Mouse (Mus musculus): ENCODE results near the gene Rnf213. TPM values are rescaled to one million over a fixed set of nuclear protein-coding genes. Genes with fewer than 3 reads are reported as not detected.

Gene Rnf213
- polyA plus RNA-seq (2015; fragmentation: Nextera tagmentation; extraction: Ambion mirVana): 3.1 and 3.2 TPM in 2 replicates

DNA sequence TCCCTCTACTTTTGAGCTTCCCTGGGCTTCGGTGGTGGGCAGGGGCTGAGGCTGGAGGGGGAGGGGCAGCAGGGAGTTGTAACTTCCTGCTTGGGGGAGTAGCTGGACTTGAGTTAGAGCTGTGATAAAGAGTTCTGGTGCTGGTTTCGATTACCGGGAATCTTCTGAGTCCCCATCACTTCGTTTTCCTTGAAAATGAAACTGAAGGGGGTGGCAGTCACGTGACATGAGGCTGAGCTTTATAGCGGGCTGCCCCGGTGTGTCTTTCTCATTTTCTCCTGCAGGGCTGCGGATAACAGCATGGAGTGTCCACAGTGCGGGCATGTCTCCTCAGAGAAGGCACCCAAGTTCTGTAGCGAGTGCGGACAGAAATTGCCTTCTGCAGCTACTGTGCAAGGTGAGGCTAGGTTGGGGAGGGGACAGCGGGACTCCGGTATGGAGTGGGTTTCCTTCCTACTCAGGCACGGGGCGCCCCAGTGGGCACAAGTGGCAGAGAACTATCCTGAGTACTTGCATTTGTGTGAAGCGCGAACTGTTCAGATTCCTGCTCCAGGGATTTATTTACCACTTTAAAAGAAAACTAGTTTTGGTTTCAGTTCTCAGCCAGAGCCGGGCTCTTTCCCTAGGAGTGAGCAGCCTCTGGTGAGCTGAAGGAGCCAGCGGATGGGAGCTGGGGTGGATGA lies at the start of gene Rnf213:
Gene Rnf213, plus strand, starts transcription at position 301 of the 683 bp plus-strand sequence.
- ATAC-seq (ENCODE audit: low read depth): peak; percentile 67
- no peaks in the 10 kb centered on the region for H3K9me3 ChIP-seq (replicated peaks)
- H3K27me3 ChIP-seq: peaks cover 30% of the 10 kb centered on the region
- peak within 1 kb of the TSS; percentile 80 for H3K27ac ChIP-seq
- peak within 1 kb of the TSS; percentile 95 for H3K4me2 ChIP-seq
- peak; percentile 63 for DNase-seq
- peaks cover 63% of the 10 kb centered on the region for H3K4me1 ChIP-seq (replicated peaks)
- peak within 1 kb of the TSS; percentile 81 for H3K4me3 ChIP-seq (replicated peaks)
- peak within 1 kb of the TSS; percentile 82 for H3K9ac ChIP-seq
- 1% methylated on average over 19 of the region's 19 CpGs for WGBS (ENCODE audit: insufficient replicate concordance)
- peaks cover 6% of the 10 kb centered on the region for H3K36me3 ChIP-seq

DNA sequence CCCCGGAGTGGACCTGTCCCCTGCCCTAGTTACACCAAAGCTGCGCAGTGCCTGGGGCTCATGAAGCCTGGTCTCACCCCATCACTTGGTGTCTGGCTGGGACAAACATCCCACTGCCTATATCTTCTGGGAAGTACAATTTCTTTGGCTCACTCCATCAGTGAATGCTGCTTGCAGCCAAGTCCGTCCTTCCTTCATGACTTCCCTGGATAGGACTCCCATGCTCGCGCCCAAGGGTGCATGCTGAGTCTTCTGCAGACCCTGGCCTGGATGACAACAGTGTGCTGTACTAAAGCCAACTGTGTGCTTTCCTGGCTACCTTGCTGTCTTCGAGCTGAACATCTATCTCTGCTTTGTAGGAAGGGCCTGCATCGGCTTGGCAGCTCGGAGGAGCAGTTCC lies 48.7 kb upstream of the Rnf213 start:
- Histone ChIP-seq H3K4me2 (no peak overlapping the region), H3K4me1 (replicated peaks) (peaks cover 9% of the 10 kb centered on the region; the same call in 1 of the 2 replicates), H3K9ac (no peak overlapping the region), H3K27ac (no peak overlapping the region), H3K27me3 (no peaks in the 10 kb centered on the region), H3K36me3 (peaks cover 6% of the 10 kb centered on the region; the same call in 1 of the 2 replicates), H3K9me3 (replicated peaks) (no peaks in the 10 kb centered on the region), H3K4me3 (replicated peaks) (no peak overlapping the region)
- ATAC-seq (ENCODE audit: low read depth) (no peak), DNase-seq (no peak)
- 77% methylated on average over 8 of the region's 8 CpGs for WGBS (ENCODE audit: insufficient replicate concordance)

DNA sequence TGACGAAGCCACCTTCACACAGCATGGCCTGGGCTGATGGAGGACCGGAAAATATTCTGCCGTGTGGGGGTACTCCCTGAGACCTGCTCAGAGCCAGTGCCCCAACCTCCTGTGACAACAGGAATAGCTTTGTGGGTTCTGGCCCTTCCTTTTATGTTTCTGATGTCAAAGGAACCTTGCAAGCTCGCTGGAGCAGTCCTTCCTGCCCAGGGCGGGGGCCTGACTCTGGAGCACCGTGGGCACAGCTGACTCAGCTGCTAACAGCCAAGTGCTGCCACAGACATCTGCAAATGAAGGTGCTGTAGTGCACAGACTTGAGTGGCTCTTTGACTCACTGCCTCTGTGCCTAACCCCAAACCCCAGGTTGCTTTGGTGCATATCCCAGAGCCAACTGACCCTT lies 48.0 kb upstream of the Rnf213 start:
- no peaks in the 10 kb centered on the region for H3K9me3 ChIP-seq (replicated peaks)
- no peak overlapping the region for H3K27ac ChIP-seq
- H3K4me2 ChIP-seq: no peak overlapping the region
- DNase-seq (no peak), ATAC-seq (ENCODE audit: low read depth) (no peak)
- peaks cover 9% of the 10 kb centered on the region; the same call in 1 of the 2 replicates for H3K4me1 ChIP-seq (replicated peaks)
- H3K9ac ChIP-seq: no peak overlapping the region
- peaks cover 6% of the 10 kb centered on the region; the same call in 1 of the 2 replicates for H3K36me3 ChIP-seq
- H3K4me3 ChIP-seq (replicated peaks): no peak overlapping the region
- H3K27me3 ChIP-seq: no peaks in the 10 kb centered on the region
- 45% methylated on average over 6 of the region's 6 CpGs for WGBS (ENCODE audit: insufficient replicate concordance)

DNA sequence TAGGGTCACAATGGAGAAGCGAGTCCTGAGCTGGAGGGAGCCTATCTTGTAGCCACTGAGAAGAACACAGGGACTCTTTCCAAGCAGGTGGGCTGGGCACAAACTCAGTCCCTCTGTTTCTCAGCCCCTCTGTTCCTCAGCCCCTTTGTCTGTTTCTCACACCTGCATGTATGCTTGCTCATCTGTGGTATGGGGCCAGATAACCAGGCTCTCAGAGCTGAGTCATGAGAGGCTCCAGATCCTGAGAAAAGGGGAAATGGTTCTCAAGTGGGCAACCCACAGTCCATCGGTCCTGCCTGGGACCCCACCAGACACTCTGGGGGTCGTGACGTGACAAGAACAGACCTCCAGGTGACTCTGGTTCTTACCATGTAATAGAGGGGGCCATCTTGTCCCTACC lies 45.8 kb upstream of the Rnf213 start:
- Histone ChIP-seq H3K4me3 (replicated peaks) (no peak overlapping the region), H3K9me3 (replicated peaks) (no peaks in the 10 kb centered on the region), H3K36me3 (peaks cover 6% of the 10 kb centered on the region; the same call in 1 of the 2 replicates), H3K27ac (no peak overlapping the region), H3K4me1 (replicated peaks) (peaks cover 9% of the 10 kb centered on the region; the same call in 1 of the 2 replicates), H3K4me2 (no peak overlapping the region), H3K27me3 (no peaks in the 10 kb centered on the region), H3K9ac (no peak overlapping the region)
- 32% methylated on average over 4 of the region's 4 CpGs for WGBS (ENCODE audit: insufficient replicate concordance)
- no peak for DNase-seq
- ATAC-seq (ENCODE audit: low read depth): no peak

DNA sequence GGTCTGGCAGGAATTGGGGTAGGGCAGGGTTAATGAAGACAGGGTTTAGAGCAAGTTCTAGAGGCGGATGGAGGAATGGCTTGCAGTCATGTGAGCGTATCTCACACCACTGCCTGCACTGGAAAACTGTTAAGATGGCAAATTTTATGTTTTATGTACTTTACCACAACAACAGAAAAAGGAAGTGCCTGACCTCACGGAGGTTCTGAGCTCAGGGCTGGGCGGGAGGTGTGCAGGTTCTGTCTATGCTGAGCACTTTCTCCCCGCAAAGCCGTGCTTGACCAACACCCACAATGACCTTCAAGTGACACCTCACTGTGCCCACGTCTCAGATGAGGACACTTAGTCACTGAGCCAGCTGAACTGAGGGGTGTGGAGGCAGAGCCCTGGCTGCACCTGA lies 40.8 kb upstream of the Rnf213 start:
- no peak overlapping the region for H3K27ac ChIP-seq
- H3K4me1 ChIP-seq (replicated peaks): peaks cover 32% of the 10 kb centered on the region
- no peaks in the 10 kb centered on the region for H3K36me3 ChIP-seq
- H3K9ac ChIP-seq: no peak overlapping the region
- H3K27me3 ChIP-seq: 0 out of 2 replicates have a peak, but pooled peaks cover 7% of the 10 kb centered on the region
- ATAC-seq (ENCODE audit: low read depth) (no peak), DNase-seq (no peak)
- WGBS (ENCODE audit: insufficient replicate concordance): 40% methylated on average over 7 of the region's 7 CpGs
- no peaks in the 10 kb centered on the region for H3K9me3 ChIP-seq (replicated peaks)
- no peak overlapping the region for H3K4me2 ChIP-seq
- H3K4me3 ChIP-seq (replicated peaks): no peak overlapping the region

DNA sequence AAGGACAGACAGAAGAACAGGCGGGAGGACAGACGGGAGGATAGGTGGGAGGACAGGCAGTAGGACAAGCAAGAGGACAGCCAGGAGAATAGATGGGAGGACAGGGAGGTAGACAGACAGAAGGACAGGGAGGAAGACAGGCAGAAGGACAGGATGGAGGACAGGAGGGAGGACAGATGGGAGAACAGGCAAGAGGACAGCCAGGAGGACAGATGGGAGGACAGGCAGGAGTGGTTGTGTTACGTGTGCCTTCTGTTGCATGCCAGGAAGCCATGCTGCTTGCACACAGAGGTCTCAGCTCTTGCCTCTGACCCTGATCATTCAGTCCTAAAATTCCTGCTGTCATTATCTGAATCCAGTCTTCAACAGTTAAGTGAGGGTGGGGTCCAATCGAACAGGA lies 39.0 kb upstream of the Rnf213 start:
- H3K27ac ChIP-seq: no peak overlapping the region
- peaks cover 28% of the 10 kb centered on the region for H3K4me1 ChIP-seq (replicated peaks)
- H3K9me3 ChIP-seq (replicated peaks): no peaks in the 10 kb centered on the region
- ATAC-seq (ENCODE audit: low read depth): no peak
- 0 out of 2 replicates have a peak, but pooled peaks cover 7% of the 10 kb centered on the region for H3K27me3 ChIP-seq
- H3K4me2 ChIP-seq: peak overlapping the region; percentile 94
- WGBS (ENCODE audit: insufficient replicate concordance): 69% methylated on average over 4 of the region's 4 CpGs
- no peak overlapping the region for H3K4me3 ChIP-seq (replicated peaks)
- no peaks in the 10 kb centered on the region for H3K36me3 ChIP-seq
- H3K9ac ChIP-seq: no peak overlapping the region
- DNase-seq: no peak

DNA sequence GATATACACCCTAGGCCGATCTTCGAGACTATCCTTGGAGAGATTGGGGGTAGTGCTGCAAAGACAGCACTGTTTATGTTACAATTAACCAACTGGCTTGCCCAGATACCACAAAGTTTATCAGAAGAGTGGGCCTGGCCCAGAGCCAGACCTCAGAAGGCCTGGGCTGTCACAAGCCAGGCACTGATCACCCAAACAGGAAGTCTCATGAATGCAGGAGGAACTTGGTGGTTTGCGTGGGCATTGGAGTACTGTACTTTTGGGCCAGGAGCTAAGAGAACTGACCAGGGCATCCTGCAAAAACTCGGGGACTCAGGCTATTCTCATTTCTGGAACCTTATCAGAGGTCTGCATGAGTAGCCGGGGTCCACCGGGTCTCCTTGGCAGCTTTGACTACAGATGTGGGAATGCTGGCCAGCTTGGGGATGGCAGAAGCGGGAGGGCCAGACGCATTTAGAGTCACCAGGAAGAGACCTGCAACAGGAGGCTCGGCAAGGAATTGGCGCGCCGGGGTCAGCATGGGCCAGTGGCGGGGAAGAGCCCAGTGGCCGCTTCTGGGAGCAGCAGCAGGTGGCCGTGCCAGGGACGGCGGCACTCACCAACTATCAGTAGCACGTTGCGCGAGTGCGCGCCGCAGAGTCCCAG lies 38.0 kb upstream of the Rnf213 start:
- H3K9me3 ChIP-seq (replicated peaks): no peaks in the 10 kb centered on the region
- peak overlapping the region; percentile 82 for H3K27ac ChIP-seq
- H3K27me3 ChIP-seq: 0 out of 2 replicates have a peak, but pooled peaks cover 7% of the 10 kb centered on the region
- peak; percentile 58 for DNase-seq
- peak overlapping the region; percentile 74 for H3K4me3 ChIP-seq (replicated peaks)
- H3K4me2 ChIP-seq: peak overlapping the region; percentile 94
- ATAC-seq (ENCODE audit: low read depth): peak; percentile 78
- H3K4me1 ChIP-seq (replicated peaks): peaks cover 28% of the 10 kb centered on the region
- H3K9ac ChIP-seq: peak overlapping the region; percentile 77
- no peaks in the 10 kb centered on the region for H3K36me3 ChIP-seq
- under 1% methylated on average over 23 of the region's 23 CpGs for WGBS (ENCODE audit: insufficient replicate concordance)

DNA sequence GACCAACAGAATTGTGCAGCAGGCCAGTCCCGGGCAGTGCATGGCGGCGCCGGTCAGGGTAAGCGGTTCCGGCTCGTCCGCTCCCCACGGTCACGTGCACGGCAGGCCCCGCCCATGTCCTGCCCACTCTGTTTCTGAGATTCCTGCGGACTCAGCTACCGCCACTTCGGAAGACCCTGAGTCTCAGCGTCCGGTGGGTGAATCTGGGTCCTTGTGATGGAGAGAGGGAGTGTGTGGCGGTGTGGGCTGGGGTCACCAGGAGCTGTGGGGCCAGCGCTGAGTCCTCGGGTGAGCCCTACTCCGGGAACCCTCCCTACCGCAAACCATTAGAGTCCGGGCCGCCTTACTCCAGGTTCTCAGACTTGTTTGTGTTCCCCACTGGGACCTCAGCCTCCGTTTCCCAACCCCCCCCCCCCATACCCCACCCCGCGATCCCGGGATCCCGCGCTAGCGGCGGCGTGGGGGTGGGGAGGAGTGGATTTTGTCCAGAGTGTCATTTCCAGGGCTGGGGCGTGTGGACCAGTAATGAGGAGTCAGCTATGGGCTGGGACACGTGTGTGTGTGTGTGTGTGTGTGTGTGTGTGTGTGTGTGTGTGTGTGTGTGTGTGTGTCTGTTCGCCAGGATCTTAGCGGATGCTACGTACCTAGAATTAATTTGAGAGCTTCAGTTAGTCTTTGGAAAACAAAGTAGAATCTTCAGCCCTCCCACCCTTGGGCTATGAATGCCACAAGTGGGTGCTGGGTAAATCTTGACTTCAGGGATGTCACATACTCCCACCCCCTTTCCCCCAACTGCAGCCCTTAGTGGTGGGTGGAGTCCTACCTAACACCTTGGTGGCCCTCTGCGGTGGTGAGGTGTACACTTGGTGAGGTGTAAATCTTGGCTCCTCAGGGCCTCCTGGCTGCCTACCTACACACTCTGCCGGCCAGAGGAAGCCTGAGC lies 37.2 kb upstream of the Rnf213 start, which contains the start of the genes Sgsh and Slc26a11:
Gene Sgsh, minus strand, starts transcription at position 94 of the 943 bp plus-strand sequence.
Gene Slc26a11, plus strand, starts transcription at position 115 of the 943 bp plus-strand sequence.
- peak within 1 kb of the TSS; percentile 74 for H3K4me3 ChIP-seq (replicated peaks)
- peak within 1 kb of the TSS; percentile 77 for H3K9ac ChIP-seq
- H3K4me2 ChIP-seq: peak within 1 kb of the TSS; percentile 94
- H3K27ac ChIP-seq: peak within 1 kb of the TSS; percentile 82
- WGBS (ENCODE audit: insufficient replicate concordance): 5% methylated on average over 39 of the region's 40 CpGs
- DNase-seq (peak; percentile 78), ATAC-seq (ENCODE audit: low read depth) (peak; percentile 84)
- H3K36me3 ChIP-seq: no peaks in the 10 kb centered on the region
- no peaks in the 10 kb centered on the region for H3K9me3 ChIP-seq (replicated peaks)
- H3K4me1 ChIP-seq (replicated peaks): peaks cover 28% of the 10 kb centered on the region
- 0 out of 2 replicates have a peak, but pooled peaks cover 7% of the 10 kb centered on the region for H3K27me3 ChIP-seq

DNA sequence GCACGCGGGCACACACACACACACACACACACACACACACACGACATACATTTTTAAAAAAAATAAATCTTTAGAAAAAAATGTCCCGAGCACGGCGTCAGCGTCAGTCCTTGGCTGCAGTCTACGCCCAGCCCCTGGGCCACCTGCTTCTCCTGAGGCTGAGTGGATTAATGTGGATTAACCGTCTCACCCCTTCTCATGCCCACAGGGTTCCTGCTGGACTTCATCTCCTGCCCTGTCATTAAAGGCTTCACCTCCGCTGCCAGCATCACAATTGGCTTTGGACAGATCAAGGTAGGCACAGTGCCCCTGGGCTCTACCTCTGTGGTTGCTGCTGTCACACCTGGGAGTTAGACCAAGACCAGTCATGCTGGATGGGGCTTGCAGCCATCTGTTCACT lies 33.8 kb upstream of the Rnf213 start:
- no peak for DNase-seq
- H3K27ac ChIP-seq: no peak overlapping the region
- peaks cover 29% of the 10 kb centered on the region for H3K4me1 ChIP-seq (replicated peaks)
- no peak overlapping the region for H3K4me3 ChIP-seq (replicated peaks)
- no peaks in the 10 kb centered on the region for H3K9me3 ChIP-seq (replicated peaks)
- H3K27me3 ChIP-seq: 0 out of 2 replicates have a peak, but pooled peaks cover 5% of the 10 kb centered on the region
- ATAC-seq (ENCODE audit: low read depth): no peak
- no peak overlapping the region for H3K4me2 ChIP-seq
- H3K9ac ChIP-seq: no peak overlapping the region
- H3K36me3 ChIP-seq: no peaks in the 10 kb centered on the region
- 75% methylated on average over 10 of the region's 10 CpGs for WGBS (ENCODE audit: insufficient replicate concordance)

DNA sequence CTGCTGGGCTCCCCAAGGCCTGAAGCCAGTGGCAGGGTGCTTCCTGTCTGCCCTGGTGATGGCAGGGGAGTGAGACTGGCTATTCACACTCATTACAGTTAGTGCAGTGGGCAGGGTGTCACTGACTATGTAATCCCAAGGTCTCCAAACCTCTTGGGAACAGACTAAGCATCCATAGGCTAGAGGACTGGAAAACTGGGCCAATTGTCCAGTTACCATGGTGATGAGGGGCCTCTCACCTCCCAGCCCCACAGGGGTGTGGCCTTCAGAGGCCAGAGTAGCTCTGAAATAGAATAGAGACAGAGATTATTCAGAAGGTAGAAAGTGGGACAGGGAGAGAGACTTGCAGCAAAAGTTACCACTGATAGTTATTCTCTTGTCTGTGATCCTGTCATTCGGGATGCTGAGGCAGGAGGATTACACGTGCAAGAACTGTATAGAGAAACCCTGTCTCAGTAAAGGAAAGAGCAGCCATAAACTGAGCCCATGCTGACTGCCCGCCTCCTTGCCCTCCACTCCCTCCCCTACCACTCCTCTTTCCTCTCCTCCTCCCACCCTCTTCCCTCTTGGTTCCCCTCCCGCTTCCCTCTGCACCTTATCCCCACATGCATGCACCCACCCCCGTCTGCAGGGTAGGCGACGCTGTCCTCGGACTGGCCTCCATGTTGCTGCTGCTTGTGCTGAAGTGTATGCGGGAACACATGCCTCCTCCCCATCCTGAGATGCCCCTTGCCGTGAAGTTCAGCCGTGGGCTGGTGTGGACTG lies 29.9 kb upstream of the Rnf213 start:
- Histone ChIP-seq H3K4me1 (replicated peaks) (peaks cover 9% of the 10 kb centered on the region), H3K27me3 (no peaks in the 10 kb centered on the region), H3K36me3 (no peaks in the 10 kb centered on the region), H3K9ac (no peak overlapping the region), H3K4me3 (replicated peaks) (no peak overlapping the region), H3K27ac (no peak overlapping the region), H3K4me2 (peak overlapping the region; percentile 23; the same call in 1 of the 2 replicates), H3K9me3 (replicated peaks) (no peaks in the 10 kb centered on the region)
- 28% methylated on average over 11 of the region's 11 CpGs for WGBS (ENCODE audit: insufficient replicate concordance)
- no peak for DNase-seq
- ATAC-seq (ENCODE audit: low read depth): peak; percentile 20; the same call in 1 of the 2 replicates
